9 mouse cellular contexts compared by ENCODE assay signal in the genomic region with DNA sequence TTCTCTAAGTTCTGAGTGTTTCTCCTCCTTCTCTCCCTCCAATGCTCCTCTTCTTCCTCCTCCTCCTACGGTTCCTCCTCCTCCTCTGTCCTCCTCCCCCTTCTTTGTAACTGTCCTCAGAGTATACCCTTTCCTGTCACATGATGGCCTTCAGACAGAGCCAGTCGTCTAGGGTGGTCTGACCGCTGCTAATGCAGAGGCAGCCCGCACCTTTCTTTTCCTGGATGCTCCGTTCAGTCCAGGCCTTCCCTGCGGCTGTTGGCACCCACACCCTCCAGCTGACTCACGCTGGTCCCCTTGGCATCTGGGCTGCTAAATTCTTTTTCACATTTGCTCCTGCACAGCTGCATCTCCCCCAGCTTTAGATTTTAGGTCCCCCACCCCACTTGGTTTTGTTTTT. TPM values are rescaled to one million over a fixed set of nuclear protein-coding genes. Genes with fewer than 3 reads are reported as not detected.
DNase-seq lines count a peak whose midpoint lies in the region; ATAC-seq lines count a peak whose summit lies in the region.
"Had no signal": no experiment of that assay in that cellular context is flagged by ENCODE, and none has a peak within 500 bp of the region (broad histone marks: within the 10 kb centered on the region; RNA-seq: fewer than 3 reads in every experiment).

No protein-coding gene starts in this region.

- H3K4me3 ChIP-seq in forebrain, embryonic 12.5 days (replicated peaks): no peak overlapping the region
- no peak overlapping the region for H3K4me3 ChIP-seq in hindbrain, embryonic 13.5 days
- H3K4me3 ChIP-seq: erythroblast, embryonic 14.5 days had no signal

- no peaks in the 10 kb centered on the region for H3K9me3 ChIP-seq in forebrain, embryonic 12.5 days
- no peaks in the 10 kb centered on the region for H3K9me3 ChIP-seq in hindbrain, embryonic 13.5 days

- peak; percentile 95 for DNase-seq in 416B (ENCODE audit: low read depth)
- peak; percentile 91 for DNase-seq in NIH3T3 (ENCODE audit: low read depth)
- peak; percentile 50 for DNase-seq in lung, postnatal 36 days
- DNase-seq in cerebellum, adult 8-10 months: no peak
- DNase-seq in cerebellum, postnatal 25 days: no peak

- 18% methylated on average over 7 of the region's 7 CpGs for WGBS in forebrain, embryonic 12.5 days
- 13% methylated on average over 7 of the region's 7 CpGs for WGBS in hindbrain, embryonic 13.5 days

- peak overlapping the region; percentile 24 for H3K4me2 ChIP-seq in forebrain, embryonic 12.5 days
- no peak overlapping the region for H3K4me2 ChIP-seq in hindbrain, embryonic 13.5 days

- H3K27me3 ChIP-seq in forebrain, embryonic 12.5 days: peaks cover 3% of the 10 kb centered on the region; the same call in 1 of the 2 replicates
- no peaks in the 10 kb centered on the region for H3K27me3 ChIP-seq in hindbrain, embryonic 13.5 days

- ATAC-seq in forebrain, embryonic 12.5 days (ENCODE audit: low FRiP score): no peak
- ATAC-seq in hindbrain, embryonic 13.5 days (ENCODE audit: low FRiP score): no peak
- no peak for ATAC-seq in CD4-positive, CD25-positive, alpha-beta regulatory T cell, adult 4 months

- peak overlapping the region; percentile 29; the same call in 1 of the 2 replicates for H3K9ac ChIP-seq in forebrain, embryonic 12.5 days
- H3K9ac ChIP-seq in hindbrain, embryonic 13.5 days: no peak overlapping the region

- no peaks in the 10 kb centered on the region for H3K36me3 ChIP-seq in forebrain, embryonic 12.5 days (replicated peaks)
- no peaks in the 10 kb centered on the region for H3K36me3 ChIP-seq in hindbrain, embryonic 13.5 days

- H3K4me1 ChIP-seq in forebrain, embryonic 12.5 days: peaks cover 25% of the 10 kb centered on the region
- H3K4me1 ChIP-seq in hindbrain, embryonic 13.5 days (replicated peaks): peaks cover 25% of the 10 kb centered on the region

- H3K27ac ChIP-seq in forebrain, embryonic 12.5 days: peak overlapping the region; percentile 77
- H3K27ac ChIP-seq in hindbrain, embryonic 13.5 days: peak overlapping the region; percentile 72

RNA-seq across cellular contexts. Expression of a gene that starts 9.8 kb away (rescaled TPM):
- not detected in 2 replicates for polyA plus RNA-seq in forebrain, embryonic 12.5 days (2016; fragmentation: Nextera tagmentation; extraction: Ambion mirVana)
- 0.32 TPM in 1 of 2 replicates, not detected in the other for polyA plus RNA-seq in hindbrain, embryonic 13.5 days (2015; fragmentation: Nextera tagmentation; extraction: Ambion mirVana)
- polyA plus RNA-seq in CD4-positive, CD25-positive, alpha-beta regulatory T cell, adult 4 months (2017; shearing (Covaris generic)): not detected
- polyA plus RNA-seq: erythroblast, embryonic 14.5 days had no signal

RNA-seq across cellular contexts. Expression of a gene that starts 33.0 kb away (rescaled TPM):
- polyA plus RNA-seq in forebrain, embryonic 12.5 days (2016; fragmentation: Nextera tagmentation; extraction: Ambion mirVana): 8.9 and 9.6 TPM in 2 replicates
- polyA plus RNA-seq in hindbrain, embryonic 13.5 days (2015; fragmentation: Nextera tagmentation; extraction: Ambion mirVana): 7.8 and 8.5 TPM in 2 replicates
- polyA plus RNA-seq in CD4-positive, CD25-positive, alpha-beta regulatory T cell, adult 4 months (2017; shearing (Covaris generic)): 1 to 10 TPM; 1.6 to 2.5 TPM

RNA-seq across cellular contexts. Expression of a gene that starts 52.0 kb away (rescaled TPM):
- 457 and 459 TPM in 2 replicates for polyA plus RNA-seq in forebrain, embryonic 12.5 days (2016; fragmentation: Nextera tagmentation; extraction: Ambion mirVana)
- 571 and 597 TPM in 2 replicates for polyA plus RNA-seq in hindbrain, embryonic 13.5 days (2015; fragmentation: Nextera tagmentation; extraction: Ambion mirVana)
- polyA plus RNA-seq in CD4-positive, CD25-positive, alpha-beta regulatory T cell, adult 4 months (2017; shearing (Covaris generic)): 10 to 100 TPM; 79.7 to 89.4 TPM

Comparison
In these comparisons a context has a peak if more than half of its experiments do, and no peak if none do; other contexts are left out.
1. DNase-seq: peak in 416B (single experiment), NIH3T3 (single experiment) and lung, postnatal 36 days (single experiment); none in cerebellum, adult 8-10 months (single experiment) and cerebellum, postnatal 25 days (0 of 2).